Mouse (Mus musculus): ENCODE measurements around the gene Tada3. TPM values are rescaled to one million over a fixed set of nuclear protein-coding genes. Genes with fewer than 3 reads are reported as not detected.
A peak's percentile ranks its signal among the peaks of the same experiment; 100 is the strongest.

The Tada3 gene
- polyA plus RNA-seq, 1 experiment = 21.6 TPM

DNA sequence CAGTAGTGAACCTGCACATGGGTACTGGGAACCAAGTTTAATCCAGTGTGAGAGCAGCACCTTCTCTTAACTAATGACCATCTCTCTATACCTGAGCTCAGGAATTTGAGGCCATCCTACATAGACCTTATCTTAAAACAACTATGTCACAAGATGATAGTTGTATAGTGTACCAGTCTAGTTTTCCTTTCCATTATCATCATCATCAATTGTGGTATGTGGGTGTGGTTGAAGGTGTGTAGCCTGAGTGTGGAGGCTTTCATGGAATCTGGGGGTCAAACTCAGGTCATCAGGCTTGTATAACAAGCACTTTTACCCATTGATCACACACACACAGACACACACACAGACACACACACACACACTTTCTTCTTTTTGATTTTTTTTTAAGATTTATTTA lies 27.1 kb downstream of the Tada3 start:
- Histone ChIP-seq H3K4me3 (replicated peaks; ENCODE audit: control insufficient read depth, low read depth, low read length) (no peak overlapping the region), H3K4me1 (ENCODE audit: control insufficient read depth, insufficient read depth, low read length) (no peaks in the 10 kb centered on the region; the same call in 1 of the 2 replicates), H3K27ac (ENCODE audit: control insufficient read depth, insufficient read depth, low read depth, low read length, poor library complexity) (no peak overlapping the region)
- no peak for TF ChIP-seq POLR2A (IDR thresholded peaks at IDR 0.05; ENCODE audit: borderline replicate concordance, control insufficient read depth, low read depth, low read length)
- no peak for TF ChIP-seq CTCF (IDR thresholded peaks at IDR 0.05; ENCODE audit: control insufficient read depth, insufficient read depth, low read length)

- TF ChIP-seq CTCF (IDR thresholded peaks at IDR 0.05; ENCODE audit: control insufficient read depth, insufficient read depth, low read length) (no peak), POLR2A (IDR thresholded peaks at IDR 0.05; ENCODE audit: borderline replicate concordance, control insufficient read depth, low read depth, low read length) (no peak)
- 77% methylated on average over 4 of the region's 4 CpGs for WGBS
- Histone ChIP-seq H3K27ac (ENCODE audit: control insufficient read depth, insufficient read depth, low read depth, low read length, poor library complexity) (no peak overlapping the region), H3K4me3 (replicated peaks; ENCODE audit: control insufficient read depth, low read depth, low read length) (no peak overlapping the region), H3K4me1 (ENCODE audit: control insufficient read depth, insufficient read depth, low read length) (peaks cover 2% of the 10 kb centered on the region; the same call in 1 of the 2 replicates)
These were observed 30.8 kb downstream of the Tada3 start for GRCm38 (mm10) chr6:113346897-113347296.

DNA sequence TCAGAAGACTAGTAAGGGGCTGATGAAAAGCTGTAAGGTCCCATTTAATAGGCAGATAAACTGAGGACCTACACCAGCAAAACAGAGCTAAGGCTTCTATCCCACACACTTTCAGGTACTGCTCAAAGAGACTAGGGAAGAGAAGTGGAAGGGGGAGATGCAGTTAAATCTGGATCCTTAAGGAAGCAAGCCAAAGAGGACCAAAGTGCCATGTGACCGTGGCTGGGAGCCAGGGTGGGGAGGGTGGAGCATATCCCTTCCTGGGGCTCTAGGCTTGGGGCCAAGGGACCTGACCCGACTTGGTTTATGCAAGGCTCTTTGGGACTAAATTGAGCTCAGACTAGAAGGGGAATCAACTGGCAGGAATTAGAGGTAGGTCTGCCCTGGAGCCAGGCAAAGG lies 33.4 kb downstream of the Tada3 start:
- TF ChIP-seq CTCF (IDR thresholded peaks at IDR 0.05; ENCODE audit: control insufficient read depth, insufficient read depth, low read length) (no peak), POLR2A (IDR thresholded peaks at IDR 0.05; ENCODE audit: borderline replicate concordance, control insufficient read depth, low read depth, low read length) (no peak)
- WGBS = 25% methylated on average over 2 of the region's 2 CpGs
- peaks cover 2% of the 10 kb centered on the region for H3K4me1 ChIP-seq (ENCODE audit: control insufficient read depth, insufficient read depth, low read length)
- no peak overlapping the region for H3K4me3 ChIP-seq (replicated peaks; ENCODE audit: control insufficient read depth, low read depth, low read length)
- H3K27ac ChIP-seq (ENCODE audit: control insufficient read depth, insufficient read depth, low read depth, low read length, poor library complexity) = no peak overlapping the region

GRCm38 (mm10) chr6:113343177-113344092 lies 34.2 kb downstream of the Tada3 start, which contains the start of gene Camk1:
TSS of gene Camk1 (minus strand) at chr6:113343984.
- Histone ChIP-seq H3K4me1 (ENCODE audit: control insufficient read depth, insufficient read depth, low read length) (peaks cover 2% of the 10 kb centered on the region), H3K27ac (ENCODE audit: control insufficient read depth, insufficient read depth, low read depth, low read length, poor library complexity) (peak within 1 kb of the TSS; percentile 57), H3K4me3 (replicated peaks; ENCODE audit: control insufficient read depth, low read depth, low read length) (peak within 1 kb of the TSS; percentile 70)
- WGBS = 14% methylated on average over 32 of the region's 32 CpGs
- TF ChIP-seq POLR2A (IDR thresholded peaks at IDR 0.05; ENCODE audit: borderline replicate concordance, control insufficient read depth, low read depth, low read length) (peak; percentile 54; the same call in 1 of the 2 replicates), CTCF (IDR thresholded peaks at IDR 0.05; ENCODE audit: control insufficient read depth, insufficient read depth, low read length) (no peak)

DNA sequence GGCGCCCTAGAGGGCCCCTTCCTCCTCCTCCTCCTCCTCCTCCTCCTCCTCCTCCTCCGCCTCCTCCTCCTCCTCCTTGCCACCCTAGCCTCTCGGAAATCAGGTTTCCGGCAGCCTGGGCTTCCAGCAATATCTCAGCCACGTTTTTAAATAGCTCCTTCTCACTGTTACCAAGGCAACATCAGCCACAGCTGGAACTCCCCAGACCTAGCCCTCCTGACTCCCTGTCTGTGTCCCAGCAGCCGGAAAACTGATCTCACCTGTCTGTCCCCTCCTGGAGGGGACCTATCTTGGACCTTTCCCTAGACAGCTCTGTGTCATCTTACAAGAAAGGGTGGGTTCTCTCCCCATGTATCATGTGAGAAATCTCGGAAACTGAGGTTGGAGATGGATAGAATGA lies 35.4 kb downstream of the Tada3 start:
- H3K27ac ChIP-seq (ENCODE audit: control insufficient read depth, insufficient read depth, low read depth, low read length, poor library complexity) = no peak overlapping the region
- peaks cover 2% of the 10 kb centered on the region for H3K4me1 ChIP-seq (ENCODE audit: control insufficient read depth, insufficient read depth, low read length)
- TF ChIP-seq CTCF (IDR thresholded peaks at IDR 0.05; ENCODE audit: control insufficient read depth, insufficient read depth, low read length) (no peak), POLR2A (IDR thresholded peaks at IDR 0.05; ENCODE audit: borderline replicate concordance, control insufficient read depth, low read depth, low read length) (no peak)
- H3K4me3 ChIP-seq (replicated peaks; ENCODE audit: control insufficient read depth, low read depth, low read length) = no peak overlapping the region
- 38% methylated on average over 7 of the region's 7 CpGs for WGBS

GRCm38 (mm10) chr6:113341574-113341973 lies 36.1 kb downstream of the Tada3 start:
- Histone ChIP-seq H3K4me1 (ENCODE audit: control insufficient read depth, insufficient read depth, low read length) (peaks cover 2% of the 10 kb centered on the region), H3K4me3 (replicated peaks; ENCODE audit: control insufficient read depth, low read depth, low read length) (peak overlapping the region; percentile 27), H3K27ac (ENCODE audit: control insufficient read depth, insufficient read depth, low read depth, low read length, poor library complexity) (no peak overlapping the region)
- WGBS = 22% methylated on average over 6 of the region's 6 CpGs
- TF ChIP-seq CTCF (IDR thresholded peaks at IDR 0.05; ENCODE audit: control insufficient read depth, insufficient read depth, low read length) (no peak), POLR2A (IDR thresholded peaks at IDR 0.05; ENCODE audit: borderline replicate concordance, control insufficient read depth, low read depth, low read length) (no peak)

- 50% methylated on average over 8 of the region's 8 CpGs for WGBS
- no peaks in the 10 kb centered on the region; the same call in 1 of the 2 replicates for H3K4me1 ChIP-seq (ENCODE audit: control insufficient read depth, insufficient read depth, low read length)
- H3K4me3 ChIP-seq (replicated peaks; ENCODE audit: control insufficient read depth, low read depth, low read length) = no peak overlapping the region
- TF ChIP-seq CTCF (IDR thresholded peaks at IDR 0.05; ENCODE audit: control insufficient read depth, insufficient read depth, low read length) (no peak), POLR2A (IDR thresholded peaks at IDR 0.05; ENCODE audit: borderline replicate concordance, control insufficient read depth, low read depth, low read length) (no peak)
- no peak overlapping the region for H3K27ac ChIP-seq (ENCODE audit: control insufficient read depth, insufficient read depth, low read depth, low read length, poor library complexity)
These were observed 40.6 kb downstream of the Tada3 start for GRCm38 (mm10) chr6:113336852-113337620.

DNA sequence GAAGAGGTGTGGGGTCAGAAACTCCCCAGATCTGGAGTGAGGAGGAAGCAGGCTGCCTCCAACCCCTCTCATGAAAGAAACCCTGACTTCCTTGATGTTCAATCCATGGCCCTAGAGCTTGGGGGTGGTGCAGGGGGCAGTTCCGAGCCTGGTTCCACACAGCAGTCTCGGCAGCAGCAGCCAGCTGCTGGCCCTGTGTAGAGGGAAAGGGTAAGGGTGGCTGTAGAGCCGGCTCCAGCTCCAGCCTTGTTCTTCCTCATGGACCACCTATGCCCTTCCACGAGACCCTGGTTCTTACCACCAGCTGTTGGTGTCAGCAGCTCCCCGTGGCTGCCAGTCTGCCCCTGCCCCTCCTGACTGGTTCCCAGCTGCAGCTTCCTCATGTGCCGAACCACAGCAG lies 43.5 kb downstream of the Tada3 start:
- no peak for TF ChIP-seq CTCF (IDR thresholded peaks at IDR 0.05; ENCODE audit: control insufficient read depth, insufficient read depth, low read length)
- TF ChIP-seq POLR2A (IDR thresholded peaks at IDR 0.05; ENCODE audit: borderline replicate concordance, control insufficient read depth, low read depth, low read length) = no peak
- Histone ChIP-seq H3K27ac (ENCODE audit: control insufficient read depth, insufficient read depth, low read depth, low read length, poor library complexity) (no peak overlapping the region), H3K4me1 (ENCODE audit: control insufficient read depth, insufficient read depth, low read length) (peaks cover 2% of the 10 kb centered on the region; the same call in 1 of the 2 replicates), H3K4me3 (replicated peaks; ENCODE audit: control insufficient read depth, low read depth, low read length) (no peak overlapping the region)
- 54% methylated on average over 6 of the region's 6 CpGs for WGBS
